In genomic region chr11:117790703-117791440, GRCm38 (mm10) we compare ENCODE assay signal across 8 mouse cellular contexts. TPM values are rescaled to one million over a fixed set of nuclear protein-coding genes. Genes with fewer than 3 reads are reported as not detected.
DNase-seq lines count a peak whose midpoint lies in the region; ATAC-seq and TF ChIP-seq lines count a peak whose summit lies in the region.

No protein-coding gene starts in this region.

- H3K27me3 ChIP-seq in heart, embryonic 13.5 days (replicated peaks) = peaks cover 13% of the 10 kb centered on the region

- peak overlapping the region; percentile 67 for H3K9ac ChIP-seq in heart, embryonic 13.5 days

- H3K27ac ChIP-seq in heart, embryonic 13.5 days (replicated peaks) = no peak overlapping the region

- no peaks in the 10 kb centered on the region for H3K36me3 ChIP-seq in heart, embryonic 13.5 days

- TF ChIP-seq POLR2A in brain, embryonic 14.5 days (IDR thresholded peaks at IDR 0.05; ENCODE audit: borderline replicate concordance, extremely low read depth, insufficient read depth, insufficient read length, poor library complexity, severe bottlenecking) = no peak

- peaks cover 27% of the 10 kb centered on the region for H3K4me1 ChIP-seq in heart, embryonic 13.5 days

- no peaks in the 10 kb centered on the region for H3K9me3 ChIP-seq in heart, embryonic 13.5 days

- peak overlapping the region; percentile 35 for H3K4me3 ChIP-seq in heart, embryonic 13.5 days

- peak overlapping the region; percentile 67 for H3K4me2 ChIP-seq in heart, embryonic 13.5 days

- TF ChIP-seq CTCF in brain, embryonic 14.5 days (IDR thresholded peaks at IDR 0.05; ENCODE audit: borderline replicate concordance, extremely low read depth, insufficient read depth, insufficient read length) = 0 out of 2 replicates have a peak, but pooled peaks have one; percentile 0

- no peak for DNase-seq in heart, adult 8-10 months (ENCODE audit: low spot score)
- no peak for DNase-seq in brain, embryonic 14.5 days (ENCODE audit: low read depth)
- DNase-seq in kidney, adult 9 months = peak; percentile 58
- DNase-seq in lung, postnatal 10 days = peak; percentile 51
- peak; percentile 84 for DNase-seq in yolk sac, embryonic 10.5 days (ENCODE audit: low spot score)
- no peak for DNase-seq in layer of hippocampus, adult 9-11 months
- DNase-seq in gastrocnemius, adult 8-10 months (ENCODE audit: low spot score in 2 of 2) = no peak

- no peak for ATAC-seq in heart, embryonic 13.5 days (ENCODE audit: extremely low read depth, insufficient number of reproducible peaks, low FRiP score, low TSS enrichment)

- 29% methylated on average over 23 of the region's 23 CpGs for WGBS in heart, embryonic 13.5 days

RNA-seq across cellular contexts. Expression of gene 6030468B19Rik, which starts 6.6 kb away (rescaled TPM):
- 1.3 and 2.3 TPM in 2 replicates for polyA plus RNA-seq in heart, embryonic 13.5 days (2015; fragmentation: Nextera tagmentation; extraction: Ambion mirVana)
- total RNA-seq in heart, adult 8-10 months (2022) = not detected
- 0.07 and 0.10 TPM in 2 replicates for polyA plus RNA-seq in brain, embryonic 14.5 days (2012; rRNA removed)
- not detected for total RNA-seq in gastrocnemius, adult 8-10 months (2022)

RNA-seq across cellular contexts. Expression of gene Tmc6, which starts 8.9 kb away (rescaled TPM):
- polyA plus RNA-seq in heart, embryonic 13.5 days (2015; fragmentation: Nextera tagmentation; extraction: Ambion mirVana) = 22.2 and 26.9 TPM in 2 replicates
- total RNA-seq in heart, adult 8-10 months (2022) = 10 to 100 TPM; 11.7 to 14.6 (median 12.8) TPM
- 4.3 and 4.8 TPM in 2 replicates for polyA plus RNA-seq in brain, embryonic 14.5 days (2012; rRNA removed)
- 1 to 10 TPM; 2.4 to 6.4 (median 4.5) TPM for total RNA-seq in gastrocnemius, adult 8-10 months (2022)

RNA-seq across cellular contexts. Expression of gene Tmc8, which starts 9.0 kb away (rescaled TPM):
- polyA plus RNA-seq in heart, embryonic 13.5 days (2015; fragmentation: Nextera tagmentation; extraction: Ambion mirVana) = 2.5 and 3.0 TPM in 2 replicates
- 1 to 10 TPM; 2.3 to 4.4 (median 3.6) TPM for total RNA-seq in heart, adult 8-10 months (2022)
- polyA plus RNA-seq in brain, embryonic 14.5 days (2012; rRNA removed) = 1.3 and 1.9 TPM in 2 replicates
- total RNA-seq in gastrocnemius, adult 8-10 months (2022) = under 1 TPM; 0.38 to 0.89 (median 0.43) TPM

RNA-seq across cellular contexts. Expression of gene Gm20708, which starts 18.6 kb away (rescaled TPM):
- polyA plus RNA-seq in heart, embryonic 13.5 days (2015; fragmentation: Nextera tagmentation; extraction: Ambion mirVana) = 0.78 and 1.3 TPM in 2 replicates
- total RNA-seq in heart, adult 8-10 months (2022) = 1 to 10 TPM in 2 of 4 experiments, under 1 TPM in 1, not detected in 1; 0.63 to 1.3 (median 1.2) TPM
- polyA plus RNA-seq in brain, embryonic 14.5 days (2012; rRNA removed) = 0.11 and 1.2 TPM in 2 replicates
- total RNA-seq in gastrocnemius, adult 8-10 months (2022) = 1 to 10 TPM in 2 of 4 experiments, under 1 TPM in 1, not detected in 1; 0.46 to 1.2 (median 1.1) TPM

RNA-seq across cellular contexts. Expression of gene Syngr2, which starts 18.6 kb away (rescaled TPM):
- 74.8 and 75.6 TPM in 2 replicates for polyA plus RNA-seq in heart, embryonic 13.5 days (2015; fragmentation: Nextera tagmentation; extraction: Ambion mirVana)
- 100 to 1,000 TPM; 123 to 137 (median 131) TPM for total RNA-seq in heart, adult 8-10 months (2022)
- 12.9 and 13.6 TPM in 2 replicates for polyA plus RNA-seq in brain, embryonic 14.5 days (2012; rRNA removed)
- total RNA-seq in gastrocnemius, adult 8-10 months (2022) = 100 to 1,000 TPM; 182 to 198 (median 184) TPM

Comparison
In these comparisons a context has a peak if more than half of its experiments do, and no peak if none do; other contexts are left out.
1. DNase-seq: peak in kidney, adult 9 months (single experiment), lung, postnatal 10 days (single experiment) and yolk sac, embryonic 10.5 days (single experiment); none in heart, adult 8-10 months (single experiment), brain, embryonic 14.5 days (single experiment), layer of hippocampus, adult 9-11 months (single experiment) and gastrocnemius, adult 8-10 months (0 of 2).